Mouse (Mus musculus): ENCODE results near the gene Plpp2. TPM values are rescaled to one million over a fixed set of nuclear protein-coding genes. Genes with fewer than 3 reads are reported as not detected.

The Plpp2 gene
- polyA plus RNA-seq, 1 experiment: 451 TPM

DNA sequence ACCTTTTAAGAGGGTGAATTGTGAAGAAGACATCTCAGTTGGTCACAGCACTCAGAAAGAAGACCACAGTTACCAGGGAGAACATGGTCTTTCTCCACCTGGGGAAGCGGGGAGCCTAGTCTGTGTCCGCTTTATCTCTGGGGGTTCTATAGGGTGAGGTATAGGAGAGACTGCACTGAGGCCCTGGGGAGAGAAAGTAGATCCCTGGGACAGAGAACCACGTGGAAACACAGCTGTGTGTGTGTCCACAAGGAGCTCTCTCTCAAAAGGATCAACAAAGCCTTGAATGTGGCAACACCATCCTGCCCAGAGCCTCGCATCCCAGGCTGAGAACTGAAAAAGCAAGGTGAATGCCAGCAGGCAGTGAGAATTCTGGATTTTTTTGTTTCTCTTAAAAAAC, 43.8 kb upstream of the Plpp2 start:
- Histone ChIP-seq H3K27ac (ENCODE audit: insufficient read depth, low read depth, low read length) (no peak overlapping the region), H3K4me1 (ENCODE audit: control insufficient read depth, insufficient read depth, insufficient read length, low read length) (no peaks in the 10 kb centered on the region)
- 67% methylated on average over 4 of the region's 4 CpGs for WGBS

DNA sequence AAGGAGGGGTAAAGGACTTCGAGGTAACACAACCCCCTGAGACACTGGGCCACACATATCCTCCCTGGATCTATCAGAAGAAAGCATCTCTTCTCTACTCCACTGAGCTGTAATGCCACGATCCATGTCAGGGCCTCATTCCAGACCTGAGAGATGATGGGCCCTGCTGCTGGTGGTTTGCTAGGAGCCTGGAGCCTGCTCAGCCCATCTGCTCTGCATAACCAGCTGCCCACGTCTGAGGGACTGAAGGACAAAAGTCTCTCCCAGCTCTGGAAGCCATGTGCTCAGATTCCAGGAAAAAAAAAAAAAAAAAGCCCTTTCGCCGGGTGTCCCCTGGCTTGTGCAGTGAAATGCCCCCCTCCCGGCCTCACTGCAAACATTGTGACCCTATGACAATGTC, 42.2 kb upstream of the Plpp2 start:
- TF ChIP-seq CTCF (IDR thresholded peaks at IDR 0.05; ENCODE audit: extremely low read depth, insufficient read length, insufficient replicate concordance, low read depth, low read length) (no peak), POLR2A (IDR thresholded peaks at IDR 0.05; ENCODE audit: low read depth, low read length) (no peak)
- Histone ChIP-seq H3K4me1 (ENCODE audit: control insufficient read depth, insufficient read depth, insufficient read length, low read length) (no peaks in the 10 kb centered on the region), H3K4me3 (ENCODE audit: low read depth, low read length) (no peak overlapping the region), H3K27me3 (ENCODE audit: control insufficient read depth, insufficient read depth, low read length) (no peaks in the 10 kb centered on the region), H3K36me3 (ENCODE audit: control insufficient read depth, insufficient read depth, low read length) (no peaks in the 10 kb centered on the region), H3K27ac (ENCODE audit: insufficient read depth, low read depth, low read length) (no peak overlapping the region)
- WGBS: 63% methylated on average over 6 of the region's 6 CpGs

More for the DNA sequence above, 43.8 kb upstream of the Plpp2 start:
- TF ChIP-seq POLR2A (IDR thresholded peaks at IDR 0.05; ENCODE audit: low read depth, low read length) (no peak), CTCF (IDR thresholded peaks at IDR 0.05; ENCODE audit: extremely low read depth, insufficient read length, insufficient replicate concordance, low read depth, low read length) (no peak)
- Histone ChIP-seq H3K4me3 (ENCODE audit: low read depth, low read length) (no peak overlapping the region), H3K36me3 (ENCODE audit: control insufficient read depth, insufficient read depth, low read length) (no peaks in the 10 kb centered on the region), H3K27me3 (ENCODE audit: control insufficient read depth, insufficient read depth, low read length) (no peaks in the 10 kb centered on the region)

GRCm38 (mm10) chr10:79574796-79575195, 41.2 kb upstream of the Plpp2 start:
- Histone ChIP-seq H3K27ac (ENCODE audit: insufficient read depth, low read depth, low read length) (no peak overlapping the region), H3K4me1 (ENCODE audit: control insufficient read depth, insufficient read depth, insufficient read length, low read length) (no peaks in the 10 kb centered on the region), H3K4me3 (ENCODE audit: low read depth, low read length) (no peak overlapping the region), H3K27me3 (ENCODE audit: control insufficient read depth, insufficient read depth, low read length) (no peaks in the 10 kb centered on the region), H3K36me3 (ENCODE audit: control insufficient read depth, insufficient read depth, low read length) (no peaks in the 10 kb centered on the region)
- 87% methylated on average over 6 of the region's 6 CpGs for WGBS
- TF ChIP-seq CTCF (IDR thresholded peaks at IDR 0.05; ENCODE audit: extremely low read depth, insufficient read length, insufficient replicate concordance, low read depth, low read length) (no peak), POLR2A (IDR thresholded peaks at IDR 0.05; ENCODE audit: low read depth, low read length) (no peak)

DNA sequence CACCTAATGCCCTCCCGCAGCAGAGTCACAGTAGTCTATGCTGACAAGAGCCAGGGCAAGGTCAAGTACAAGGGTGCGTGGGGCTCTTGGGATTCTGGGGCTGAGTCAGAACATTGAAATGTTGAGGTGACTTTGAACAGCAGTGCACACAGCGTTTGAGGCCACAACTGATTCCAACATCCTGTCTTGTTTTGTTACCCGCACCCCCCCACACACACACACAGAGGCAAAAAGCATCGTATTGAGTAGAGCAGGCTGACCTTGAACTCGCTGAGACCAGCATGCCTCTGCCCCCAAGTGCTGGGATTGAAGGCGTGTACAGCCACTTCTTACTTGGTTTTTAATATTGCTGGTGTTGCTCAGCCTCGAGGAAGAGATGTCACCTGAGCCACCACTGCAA, 40.8 kb upstream of the Plpp2 start:
- 66% methylated on average over 8 of the region's 8 CpGs for WGBS
- Histone ChIP-seq H3K27me3 (ENCODE audit: control insufficient read depth, insufficient read depth, low read length) (no peaks in the 10 kb centered on the region), H3K36me3 (ENCODE audit: control insufficient read depth, insufficient read depth, low read length) (no peaks in the 10 kb centered on the region), H3K4me3 (ENCODE audit: low read depth, low read length) (no peak overlapping the region), H3K27ac (ENCODE audit: insufficient read depth, low read depth, low read length) (no peak overlapping the region), H3K4me1 (ENCODE audit: control insufficient read depth, insufficient read depth, insufficient read length, low read length) (no peaks in the 10 kb centered on the region)
- no peak for TF ChIP-seq CTCF (IDR thresholded peaks at IDR 0.05; ENCODE audit: extremely low read depth, insufficient read length, insufficient replicate concordance, low read depth, low read length)
- TF ChIP-seq POLR2A (IDR thresholded peaks at IDR 0.05; ENCODE audit: low read depth, low read length): no peak

GRCm38 (mm10) chr10:79573611-79574010, 40.0 kb upstream of the Plpp2 start:
- Histone ChIP-seq H3K36me3 (ENCODE audit: control insufficient read depth, insufficient read depth, low read length) (no peaks in the 10 kb centered on the region), H3K4me1 (ENCODE audit: control insufficient read depth, insufficient read depth, insufficient read length, low read length) (no peaks in the 10 kb centered on the region), H3K27ac (ENCODE audit: insufficient read depth, low read depth, low read length) (no peak overlapping the region), H3K4me3 (ENCODE audit: low read depth, low read length) (no peak overlapping the region), H3K27me3 (ENCODE audit: control insufficient read depth, insufficient read depth, low read length) (no peaks in the 10 kb centered on the region)
- 89% methylated on average over 6 of the region's 6 CpGs for WGBS
- TF ChIP-seq POLR2A (IDR thresholded peaks at IDR 0.05; ENCODE audit: low read depth, low read length) (no peak), CTCF (IDR thresholded peaks at IDR 0.05; ENCODE audit: extremely low read depth, insufficient read length, insufficient replicate concordance, low read depth, low read length) (no peak)

- no peaks in the 10 kb centered on the region for H3K36me3 ChIP-seq (ENCODE audit: control insufficient read depth, insufficient read depth, low read length)
- no peaks in the 10 kb centered on the region for H3K27me3 ChIP-seq (ENCODE audit: control insufficient read depth, insufficient read depth, low read length)
- TF ChIP-seq CTCF (IDR thresholded peaks at IDR 0.05; ENCODE audit: extremely low read depth, insufficient read length, insufficient replicate concordance, low read depth, low read length) (no peak), POLR2A (IDR thresholded peaks at IDR 0.05; ENCODE audit: low read depth, low read length) (no peak)
- WGBS: 89% methylated on average over 2 of the region's 2 CpGs
- no peak overlapping the region for H3K27ac ChIP-seq (ENCODE audit: insufficient read depth, low read depth, low read length)
- no peak overlapping the region for H3K4me3 ChIP-seq (ENCODE audit: low read depth, low read length)
- no peaks in the 10 kb centered on the region for H3K4me1 ChIP-seq (ENCODE audit: control insufficient read depth, insufficient read depth, insufficient read length, low read length)
Measured at GRCm38 (mm10) chr10:79571314-79571713, 37.7 kb upstream of the Plpp2 start.

DNA sequence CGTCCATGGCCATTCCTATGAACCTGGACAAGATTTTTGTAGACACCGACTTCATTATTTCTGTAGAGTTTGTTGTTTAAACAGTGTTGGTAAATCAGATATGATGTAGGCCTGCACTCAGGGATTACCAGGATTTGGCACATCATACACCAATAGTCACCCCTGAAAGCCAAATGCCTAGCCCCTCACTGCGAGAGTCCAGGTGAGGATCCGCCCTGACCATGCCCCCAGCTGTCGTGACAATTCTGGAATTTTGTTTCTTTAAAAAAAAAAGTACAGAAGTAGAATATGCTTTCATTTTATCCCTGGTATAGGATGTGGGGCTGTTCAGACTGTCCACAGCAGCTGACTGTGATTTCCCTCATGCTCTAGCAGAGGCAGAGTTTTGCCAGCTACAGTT, 36.3 kb upstream of the Plpp2 start:
- no peaks in the 10 kb centered on the region for H3K4me1 ChIP-seq (ENCODE audit: control insufficient read depth, insufficient read depth, insufficient read length, low read length)
- TF ChIP-seq CTCF (IDR thresholded peaks at IDR 0.05; ENCODE audit: extremely low read depth, insufficient read length, insufficient replicate concordance, low read depth, low read length): no peak
- TF ChIP-seq POLR2A (IDR thresholded peaks at IDR 0.05; ENCODE audit: low read depth, low read length): no peak
- H3K27me3 ChIP-seq (ENCODE audit: control insufficient read depth, insufficient read depth, low read length): no peaks in the 10 kb centered on the region
- H3K36me3 ChIP-seq (ENCODE audit: control insufficient read depth, insufficient read depth, low read length): no peaks in the 10 kb centered on the region
- WGBS: 86% methylated on average over 5 of the region's 5 CpGs
- H3K4me3 ChIP-seq (ENCODE audit: low read depth, low read length): no peak overlapping the region
- no peak overlapping the region for H3K27ac ChIP-seq (ENCODE audit: insufficient read depth, low read depth, low read length)

DNA sequence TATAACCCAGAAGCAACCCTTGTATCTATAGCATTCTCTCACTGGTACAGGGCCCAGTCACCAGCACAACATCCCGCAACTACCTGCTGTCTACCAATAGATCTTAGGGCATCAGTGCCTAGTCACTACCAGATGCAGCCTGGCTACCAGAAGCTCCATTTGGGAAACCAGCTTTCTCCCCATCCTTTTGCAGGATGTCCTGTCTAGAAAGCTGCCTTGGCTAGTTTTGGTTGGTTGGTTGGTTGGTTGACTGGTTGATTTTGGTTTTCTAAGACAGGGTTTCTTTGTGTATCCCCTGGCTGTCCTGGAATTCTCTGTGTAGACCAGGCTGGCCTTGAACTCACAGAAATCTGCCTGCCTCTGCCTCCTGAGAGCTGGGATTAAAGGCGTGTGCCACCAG, 26.1 kb upstream of the Plpp2 start:
- Histone ChIP-seq H3K27ac (ENCODE audit: insufficient read depth, low read depth, low read length) (no peak overlapping the region), H3K27me3 (ENCODE audit: control insufficient read depth, insufficient read depth, low read length) (no peaks in the 10 kb centered on the region), H3K4me1 (ENCODE audit: control insufficient read depth, insufficient read depth, insufficient read length, low read length) (peaks cover 4% of the 10 kb centered on the region; the same call in 1 of the 2 replicates), H3K4me3 (ENCODE audit: low read depth, low read length) (no peak overlapping the region), H3K36me3 (ENCODE audit: control insufficient read depth, insufficient read depth, low read length) (no peaks in the 10 kb centered on the region)
- TF ChIP-seq POLR2A (IDR thresholded peaks at IDR 0.05; ENCODE audit: low read depth, low read length) (no peak), CTCF (IDR thresholded peaks at IDR 0.05; ENCODE audit: extremely low read depth, insufficient read length, insufficient replicate concordance, low read depth, low read length) (no peak)
- 82% methylated on average over 2 of the region's 2 CpGs for WGBS

Measured in small intestine, adult 2 months (tissue).